Mouse (Mus musculus): ENCODE data around the gene Zfyve19.
A peak's percentile ranks its signal among the peaks of the same experiment; 100 is the strongest.

The Zfyve19 gene

GRCm38 (mm10) chr2:119250826-119251478, 42.5 kb downstream of the Zfyve19 start:
- DNase-seq (ENCODE audit: low spot score in 2 of 2) = peak; percentile 81 to 88

GRCm38 (mm10) chr2:119254976-119255375, 46.6 kb downstream of the Zfyve19 start:
- DNase-seq (ENCODE audit: low spot score in 2 of 2) = no peak

GRCm38 (mm10) chr2:119260518-119260917, 52.1 kb downstream of the Zfyve19 start:
- DNase-seq (ENCODE audit: low spot score in 2 of 2) = no peak

- no peak for DNase-seq (ENCODE audit: low spot score in 2 of 2)
These were observed 52.9 kb downstream of the Zfyve19 start for GRCm38 (mm10) chr2:119261326-119261725.

- DNase-seq (ENCODE audit: low spot score in 2 of 2) = peak; percentile 76 to 83
These were observed 54.6 kb downstream of the Zfyve19 start for GRCm38 (mm10) chr2:119262978-119263377.

GRCm38 (mm10) chr2:119263813-119264212, 55.4 kb downstream of the Zfyve19 start:
- DNase-seq (ENCODE audit: low spot score in 2 of 2) = no peak
